Mouse (Mus musculus) embryonic fibroblast, embryonic 13.5 days (primary cell): ENCODE measurements at regions not wholly inside any gene's neighbourhood (a gene's known extent, or its start where the extent isn't known, plus 50 kb on each side); places are given as distances from the start of the nearest gene placed in this dataset.

ENCODE experiments used
- CTCF ChIP-seq: IDR thresholded peaks from 2 replicates; pipeline ENCODE4 v1.5.1; 2011; ENCODE audit warnings: mild to moderate bottlenecking, control low read depth, low read length, moderate library complexity, borderline replicate concordance; ENCODE audit not compliant: insufficient read depth
- POLR2A ChIP-seq: IDR thresholded peaks from 2 replicates; pipeline ENCODE4 v1.6.1; 2011; ENCODE audit warnings: low read depth, mild to moderate bottlenecking, control low read depth, low read length, moderate library complexity

DNA sequence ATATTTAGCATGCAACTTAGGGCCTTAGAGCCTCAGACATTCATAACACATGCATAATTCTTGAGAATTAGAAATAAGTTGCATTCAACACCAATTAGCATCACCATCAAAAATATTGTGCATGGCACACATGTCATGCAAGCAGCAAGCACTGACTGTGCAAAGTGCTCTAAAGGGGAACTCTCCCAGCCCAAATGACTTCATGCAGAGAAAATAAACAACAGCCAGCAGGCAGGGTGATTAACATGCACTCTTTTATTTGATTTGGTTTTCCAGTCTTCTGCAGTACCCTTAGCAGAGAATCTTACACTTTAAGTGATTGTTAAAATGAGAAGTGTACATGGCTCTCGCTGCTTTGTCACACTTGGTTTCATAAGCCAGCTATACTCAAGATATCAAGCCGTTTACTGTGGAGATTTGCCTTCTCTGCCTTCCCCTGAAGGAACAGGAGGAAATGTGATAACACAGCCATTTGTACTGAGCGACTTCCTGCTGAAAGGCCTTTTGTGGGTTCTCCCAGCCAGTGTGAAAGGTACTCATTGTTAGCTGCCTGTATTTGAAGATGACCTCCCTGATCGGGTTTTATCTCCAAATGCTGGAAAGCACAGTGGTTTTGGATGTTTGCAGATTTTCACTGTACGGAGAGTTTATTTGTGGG is 3480.0 kb downstream of the 9330182O14Rik start:
- no peak for TF ChIP-seq CTCF
- no peak for TF ChIP-seq POLR2A
